Mouse (Mus musculus): ENCODE results near the gene Pkd1l3.

Pkd1l3 gene

GRCm38 (mm10) chr8:109615569-109615968, 1.3 kb downstream of the Pkd1l3 start:
- in situ Hi-C loops (cut with MboI, MseI) = no loop called here

- in situ Hi-C loops (cut with MboI, MseI) = no loop called here
These were observed 14.3 kb downstream of the Pkd1l3 start for GRCm38 (mm10) chr8:109628638-109629037.

- in situ Hi-C loops (cut with MboI, MseI) = no loop called here
These were observed 18.2 kb downstream of the Pkd1l3 start for GRCm38 (mm10) chr8:109632498-109632897.

- in situ Hi-C loops (cut with MboI, MseI) = no loop called here
These were observed 20.8 kb downstream of the Pkd1l3 start for GRCm38 (mm10) chr8:109635146-109635545.

GRCm38 (mm10) chr8:109638851-109639250, 24.5 kb downstream of the Pkd1l3 start:
- in situ Hi-C loops (cut with MboI, MseI) = no loop called here

- in situ Hi-C loops (cut with MboI, MseI) = no loop called here
These were observed 26.1 kb downstream of the Pkd1l3 start for GRCm38 (mm10) chr8:109640410-109640809.

- in situ Hi-C loops (cut with MboI, MseI) = no loop called here
These were observed 26.9 kb downstream of the Pkd1l3 start for GRCm38 (mm10) chr8:109641236-109641635.

- in situ Hi-C loops (cut with MboI, MseI) = no loop called here
These were observed 33.0 kb downstream of the Pkd1l3 start for GRCm38 (mm10) chr8:109647331-109647730.

- in situ Hi-C loops (cut with MboI, MseI) = no loop called here
These were observed 34.2 kb downstream of the Pkd1l3 start for GRCm38 (mm10) chr8:109648469-109648868.

GRCm38 (mm10) chr8:109650801-109651200, 36.5 kb downstream of the Pkd1l3 start:
- in situ Hi-C loops (cut with MboI, MseI) = no loop called here

- in situ Hi-C loops (cut with MboI, MseI) = no loop called here
These were observed 42.5 kb downstream of the Pkd1l3 start for GRCm38 (mm10) chr8:109656860-109657259.

GRCm38 (mm10) chr8:109662328-109662727, 48.0 kb downstream of the Pkd1l3 start:
- in situ Hi-C loops (cut with MboI, MseI) = no loop called here

- in situ Hi-C loops (cut with MboI, MseI) = no loop called here
These were observed 52.3 kb downstream of the Pkd1l3 start for GRCm38 (mm10) chr8:109666616-109667015.

- in situ Hi-C loops (cut with MboI, MseI) = no loop called here
These were observed 58.3 kb downstream of the Pkd1l3 start for GRCm38 (mm10) chr8:109672656-109673055.

GRCm38 (mm10) chr8:109673596-109673995, 59.3 kb downstream of the Pkd1l3 start:
- in situ Hi-C loops (cut with MboI, MseI) = no loop called here

- in situ Hi-C loops (cut with MboI, MseI) = no loop called here
These were observed 61.8 kb downstream of the Pkd1l3 start for GRCm38 (mm10) chr8:109675896-109676643.

GRCm38 (mm10) chr8:109681535-109681934, 67.2 kb downstream of the Pkd1l3 start:
- in situ Hi-C loops (cut with MboI, MseI) = no loop called here

GRCm38 (mm10) chr8:109682120-109682519, 67.8 kb downstream of the Pkd1l3 start:
- in situ Hi-C loops (cut with MboI, MseI) = no loop called here

- in situ Hi-C loops (cut with MboI, MseI) = loop anchor here (5.0 kb wide), 1 partner anchor 75 kb away; the partner anchor contains the start of gene Pkd1l3
These were observed 72.9 kb downstream of the Pkd1l3 start for GRCm38 (mm10) chr8:109687248-109687647.

GRCm38 (mm10) chr8:109691769-109692168, 77.5 kb downstream of the Pkd1l3 start:
- in situ Hi-C loops (cut with MboI, MseI) = loop anchor here (10.0 kb wide), 1 partner anchor 93 kb away; no protein-coding TSS in a partner anchor

GRCm38 (mm10) chr8:109692443-109693145, 78.3 kb downstream of the Pkd1l3 start:
- in situ Hi-C loops (cut with MboI, MseI) = loop anchor here (10.0 kb wide), 1 partner anchor 92 kb away; no protein-coding TSS in a partner anchor

- in situ Hi-C loops (cut with MboI, MseI) = loop anchor here (10.0 kb wide), 1 partner anchor 91 kb away; no protein-coding TSS in a partner anchor
These were observed 79.0 kb downstream of the Pkd1l3 start, which contains the start of gene Ist1 for GRCm38 (mm10) chr8:109693146-109693900. Ist1 (minus strand) TSS chr8:109693260.

All from T-helper 1 cell (primary cell).